Mouse (Mus musculus) midbrain, embryonic 12.5 days (tissue): ENCODE data around the gene Gm8362. TPM values are rescaled to one million over a fixed set of nuclear protein-coding genes. Genes with fewer than 3 reads are reported as not detected.
"Not testable (repeated sequence)": the region's sequence is repeated elsewhere in the genome, so short reads cannot be mapped to it uniquely, and the experiment has no call there.

Source experiments
- ATAC-seq: fragments of 200-750 bp; cut with Nextera tagmentation; 2 replicates; pipeline ENCODE4 v1.8.0; 2017; ENCODE audit warnings: low read depth, moderate TSS enrichment, moderate library complexity; ENCODE audit not compliant: low FRiP score
- H3K27ac ChIP-seq: fragments of 300-500 bp; sonication (generic); replicated peaks from 2 replicates; pipeline ENCODE4 v1.5.1; 2016; ENCODE audit warnings: mild to moderate bottlenecking
- H3K27me3 ChIP-seq: fragments of 300-500 bp; sonication (generic); 2 replicates; pipeline ENCODE4 v1.6.1; 2016; ENCODE audit warnings: mild to moderate bottlenecking
- H3K36me3 ChIP-seq: fragments of 300-500 bp; sonication (generic); 2 replicates; pipeline ENCODE4 v1.6.1; 2016
- H3K4me1 ChIP-seq: fragments of 300-500 bp; sonication (generic); 2 replicates; pipeline ENCODE4 v1.6.1; 2016
- H3K4me2 ChIP-seq: fragments of 300-500 bp; sonication (generic); replicated peaks from 2 replicates; pipeline ENCODE4 v1.6.1; 2016; ENCODE audit warnings: mild to moderate bottlenecking, moderate library complexity
- H3K4me3 ChIP-seq: fragments of 300-500 bp; sonication (generic); 2 replicates; pipeline ENCODE4 v1.5.1; 2016; ENCODE audit warnings: mild to moderate bottlenecking
- H3K9ac ChIP-seq: fragments of 300-500 bp; sonication (generic); replicated peaks from 2 replicates; pipeline ENCODE4 v1.6.1; 2016; ENCODE audit warnings: mild to moderate bottlenecking, moderate library complexity
- H3K9me3 ChIP-seq: fragments of 300-500 bp; sonication (generic); 2 replicates; pipeline ENCODE4 v1.6.1; 2016; ENCODE audit warnings: mild to moderate bottlenecking
- WGBS: fragments of 180-500 bp; shearing (Covaris S2); methylation state at CpG from one replicate; pipeline ENCODE4 v1.1.7; 2016; 5-methylcytosine and 5-hydroxymethylcytosine counted together
- polyA plus RNA-seq: library from polyadenylated mRNA; unstranded; fragments of >200 nt; fragmentation: Nextera tagmentation; extraction: Ambion mirVana; gene quantifications from 2 replicates; pipeline ENCODE4 v1.2.1, GENCODE M21; 2016

Gene Gm8362
- polyA plus RNA-seq = not detected in 2 replicates

- not testable (repeated sequence) for H3K4me3 ChIP-seq, H3K9me3 ChIP-seq, ATAC-seq, H3K36me3 ChIP-seq, H3K27me3 ChIP-seq, H3K4me1 ChIP-seq, H3K27ac ChIP-seq, H3K9ac ChIP-seq, H3K4me2 ChIP-seq
- 80% methylated on average over 1 of the region's 1 CpGs for WGBS
Observed at GRCm38 (mm10) chr14:6774311-6774710, at the start of gene Gm8362. Gene Gm8362, minus strand, starts transcription at chr14:6774411.

GRCm38 (mm10) chr14:6823297-6823696 lies 49.1 kb upstream of the Gm8362 start:
- H3K4me1 ChIP-seq, H3K27ac ChIP-seq, H3K27me3 ChIP-seq, H3K36me3 ChIP-seq, H3K4me3 ChIP-seq, H3K9ac ChIP-seq, ATAC-seq, H3K4me2 ChIP-seq, H3K9me3 ChIP-seq: not testable (repeated sequence)
- WGBS = 96% methylated on average over 3 of the region's 3 CpGs

DNA sequence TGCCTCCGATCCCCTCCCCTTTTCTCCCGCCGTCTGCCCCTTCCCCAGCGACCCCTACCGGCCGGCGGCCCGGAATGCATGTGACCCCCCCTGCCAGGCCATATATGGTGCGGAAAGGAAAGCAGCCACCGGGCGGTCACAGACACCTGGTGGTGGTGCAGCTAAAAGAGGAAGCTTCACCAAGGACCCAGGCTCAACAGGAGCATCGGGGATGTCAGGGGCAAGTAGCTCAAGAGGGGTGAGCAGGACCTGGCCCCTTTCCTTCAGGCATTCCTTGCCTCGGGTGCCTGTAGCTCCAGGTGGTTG lies 17.0 kb downstream of the Gm8362 start:
- Histone ChIP-seq H3K4me3 (peak overlapping the region; percentile 46), H3K4me2 (peak overlapping the region; percentile 51)
- H3K4me1 ChIP-seq, H3K9ac ChIP-seq, H3K9me3 ChIP-seq, H3K27ac ChIP-seq, H3K27me3 ChIP-seq, H3K36me3 ChIP-seq, ATAC-seq: not testable (repeated sequence)
- WGBS = 2% methylated on average over 5 of the region's 13 CpGs

- H3K27ac ChIP-seq, H3K27me3 ChIP-seq, H3K36me3 ChIP-seq, H3K4me1 ChIP-seq, H3K9me3 ChIP-seq, ATAC-seq: not testable (repeated sequence)
- Histone ChIP-seq H3K4me3 (peak overlapping the region; percentile 46), H3K9ac (peak overlapping the region; percentile 49), H3K4me2 (peak overlapping the region; percentile 51)
- WGBS = 0% methylated on average over 23 of the region's 67 CpGs
Observed at GRCm38 (mm10) chr14:6756384-6757230, 17.6 kb downstream of the Gm8362 start.

GRCm38 (mm10) chr14:6742232-6742631 lies 32.0 kb downstream of the Gm8362 start, which contains the start of gene Gm3636:
Gene Gm3636, minus strand, starts transcription at chr14:6742332.
- H3K4me1 ChIP-seq, ATAC-seq, H3K9ac ChIP-seq, H3K9me3 ChIP-seq, H3K4me3 ChIP-seq, H3K27ac ChIP-seq, H3K27me3 ChIP-seq, H3K36me3 ChIP-seq, H3K4me2 ChIP-seq: not testable (repeated sequence)
- WGBS = no CpG with 5 or more reads among the region's 2 CpGs

- H3K27me3 ChIP-seq, H3K9ac ChIP-seq, H3K9me3 ChIP-seq, H3K36me3 ChIP-seq, H3K4me3 ChIP-seq, ATAC-seq, H3K4me2 ChIP-seq, H3K27ac ChIP-seq, H3K4me1 ChIP-seq: not testable (repeated sequence)
- 85% methylated on average over 1 of the region's 2 CpGs for WGBS
Observed at GRCm38 (mm10) chr14:6720151-6720550, 54.1 kb downstream of the Gm8362 start, which contains the start of gene Gm8050. Gene Gm8050, minus strand, starts transcription at chr14:6720251.

Other genes with a start within 250 kb of the Gm8362 start
- gene Gm8356, start 237.1 kb downstream of the Gm8362 start, polyA plus RNA-seq = not detected in 2 replicates
- gene Gm3629, start 183.8 kb downstream of the Gm8362 start, polyA plus RNA-seq = 0.46 and 0.72 TPM in 2 replicates
- gene Gm3460, start 152.0 kb downstream of the Gm8362 start, polyA plus RNA-seq = not detected in 2 replicates
- 0.17 TPM in 1 of 2 replicates, not detected in the other for gene Gm10251, start 90.2 kb downstream of the Gm8362 start, polyA plus RNA-seq
- 0.27 TPM in 1 of 2 replicates, not detected in the other for gene Gm8050, start 54.2 kb downstream of the Gm8362 start, polyA plus RNA-seq
- gene Gm3636, start 32.1 kb downstream of the Gm8362 start, polyA plus RNA-seq = 7.9 and 9.9 TPM in 2 replicates
- gene Gm3642, start 65.9 kb upstream of the Gm8362 start, polyA plus RNA-seq = not detected in 2 replicates
- 1.9 and 2.3 TPM in 2 replicates for gene Gm3667, start 115.6 kb upstream of the Gm8362 start, polyA plus RNA-seq
- not detected in 2 replicates for gene Gm6356, start 199.4 kb upstream of the Gm8362 start, polyA plus RNA-seq